Mouse (Mus musculus) gastrocnemius, postnatal 25 days (tissue): ENCODE results near the gene AB124611. TPM values are rescaled to one million over a fixed set of nuclear protein-coding genes. Genes with fewer than 3 reads are reported as not detected.
"Not testable (repeated sequence)": the region's sequence is repeated elsewhere in the genome, so short reads cannot be mapped to it uniquely, and the experiment has no call there.

Experiments used
- DNase-seq: peaks from one replicate; pipeline ENCODE4 v3.0.0; 2022
- total RNA-seq, 2 experiments: library from RNA; stranded (reverse); gene quantifications; 1 replicate in 1 of 2; 2 replicates in 1 of 2; pipeline ENCODE4 v1.2.3; 2021

The AB124611 gene
- total RNA-seq, 2 experiments from 2014 or later: 0.56 to 0.67 TPM

- not testable (repeated sequence) for DNase-seq
These were observed 7.3 kb upstream of the AB124611 start for GRCm38 (mm10) chr9:21518690-21519089.

GRCm38 (mm10) chr9:21525142-21525936 lies 637 bp upstream of the AB124611 start:
- no peak for DNase-seq

- DNase-seq: no peak
These were observed 613 bp downstream of the AB124611 start for GRCm38 (mm10) chr9:21526634-21526944.

GRCm38 (mm10) chr9:21527100-21527801 lies 1.3 kb downstream of the AB124611 start:
- DNase-seq: no peak

GRCm38 (mm10) chr9:21527917-21528324 lies 1.9 kb downstream of the AB124611 start:
- DNase-seq: no peak

- no peak for DNase-seq
These were observed 10.5 kb downstream of the AB124611 start for GRCm38 (mm10) chr9:21536501-21536900.

GRCm38 (mm10) chr9:21537009-21537408 lies 11.0 kb downstream of the AB124611 start:
- DNase-seq: no peak

- no peak for DNase-seq
These were observed 14.2 kb downstream of the AB124611 start for GRCm38 (mm10) chr9:21539981-21540753.

GRCm38 (mm10) chr9:21542001-21542400 lies 16.0 kb downstream of the AB124611 start:
- not testable (repeated sequence) for DNase-seq

- DNase-seq: no peak
These were observed 19.5 kb downstream of the AB124611 start for GRCm38 (mm10) chr9:21545351-21545915.

GRCm38 (mm10) chr9:21545916-21546788 lies 20.2 kb downstream of the AB124611 start:
- peak; percentile 100 for DNase-seq

GRCm38 (mm10) chr9:21546789-21547074 lies 20.8 kb downstream of the AB124611 start, which contains the start of gene Carm1:
TSS of gene Carm1 (plus strand) at chr9:21546894.
- no peak for DNase-seq

- peak; percentile 73 for DNase-seq
These were observed 21.3 kb downstream of the AB124611 start for GRCm38 (mm10) chr9:21547075-21547941.

- DNase-seq: peak; percentile 39
These were observed 25.1 kb downstream of the AB124611 start for GRCm38 (mm10) chr9:21551049-21551448.

GRCm38 (mm10) chr9:21553607-21554273 lies 27.8 kb downstream of the AB124611 start:
- DNase-seq: no peak

GRCm38 (mm10) chr9:21555198-21555742 lies 29.3 kb downstream of the AB124611 start:
- DNase-seq: no peak

- DNase-seq: no peak
These were observed 31.0 kb downstream of the AB124611 start for GRCm38 (mm10) chr9:21556996-21557395.

GRCm38 (mm10) chr9:21557556-21557955 lies 31.6 kb downstream of the AB124611 start:
- DNase-seq: no peak

GRCm38 (mm10) chr9:21558366-21558765 lies 32.4 kb downstream of the AB124611 start:
- DNase-seq: no peak

- DNase-seq: no peak
These were observed 33.2 kb downstream of the AB124611 start for GRCm38 (mm10) chr9:21559151-21559550.
